Mouse (Mus musculus) lung, embryonic 16.5 days (tissue): ENCODE data around the gene 4930518I15Rik. TPM values are rescaled to one million over a fixed set of nuclear protein-coding genes. Genes with fewer than 3 reads are reported as not detected.
A peak's percentile ranks its signal among the peaks of the same experiment; 100 is the strongest.
"Not testable (repeated sequence)": the region's sequence is repeated elsewhere in the genome, so short reads cannot be mapped to it uniquely, and the experiment has no call there.

Experiments
- ATAC-seq: fragments of 200-750 bp; cut with Nextera tagmentation; 2 replicates; pipeline ENCODE4 v1.8.0; 2017; ENCODE audit warnings: low read depth, mild to moderate bottlenecking, moderate library complexity
- H3K27ac ChIP-seq: fragments of 300-500 bp; sonication (generic); 2 replicates; pipeline ENCODE4 v1.5.1; 2014; ENCODE audit warnings: mild to moderate bottlenecking, control low read depth, low read length
- H3K27me3 ChIP-seq: fragments of 300-500 bp; sonication (generic); 2 replicates; pipeline ENCODE4 v1.6.1; 2014; ENCODE audit warnings: low read depth, low read length, mixed read lengths; ENCODE audit not compliant: control insufficient read depth, insufficient read depth
- H3K36me3 ChIP-seq: fragments of 300-500 bp; sonication (generic); 2 replicates; pipeline ENCODE4 v1.6.1; 2014; ENCODE audit warnings: low read length; ENCODE audit not compliant: control insufficient read depth, insufficient read depth
- H3K4me1 ChIP-seq: fragments of 300-500 bp; sonication (generic); replicated peaks from 2 replicates; pipeline ENCODE4 v1.6.1; 2014; ENCODE audit warnings: low read length, mixed read lengths; ENCODE audit not compliant: control insufficient read depth, insufficient read depth
- H3K4me2 ChIP-seq: fragments of 300-500 bp; sonication (generic); 2 replicates; pipeline ENCODE4 v1.6.1; 2014; ENCODE audit warnings: low read depth, low read length, control low read depth
- H3K4me3 ChIP-seq: fragments of 300-500 bp; sonication (generic); 2 replicates; pipeline ENCODE4 v1.5.1; 2014; ENCODE audit warnings: mild to moderate bottlenecking, low read length, control low read depth
- H3K9ac ChIP-seq: fragments of 300-500 bp; sonication (generic); 2 replicates; pipeline ENCODE4 v1.6.1; 2014; ENCODE audit warnings: low read length, control low read depth
- H3K9me3 ChIP-seq: fragments of 300-500 bp; sonication (generic); 2 replicates; pipeline ENCODE4 v1.6.1; 2016; ENCODE audit warnings: low read length; ENCODE audit not compliant: control insufficient read depth
- WGBS: fragments of 180-500 bp; shearing (Covaris S2); extraction: QIAGEN DNeasy Blood & Tissue Kit; methylation state at CpG from one replicate; pipeline ENCODE4 v1.1.7; 2014; 5-methylcytosine and 5-hydroxymethylcytosine counted together
- polyA plus RNA-seq: library from polyadenylated mRNA; unstranded; fragments of >200 nt; fragmentation: Nextera tagmentation; extraction: Ambion mirVana; gene quantifications from 2 replicates; pipeline ENCODE4 v1.2.1, GENCODE M21; 2015

Gene 4930518I15Rik
- polyA plus RNA-seq, 1 experiment from 2014 or later: 7.6 TPM

- not testable (repeated sequence) for H3K4me1 ChIP-seq, H3K27me3 ChIP-seq, H3K9ac ChIP-seq, H3K4me3 ChIP-seq, H3K4me2 ChIP-seq, H3K9me3 ChIP-seq
- ATAC-seq: peak; percentile 32; the same call in 1 of the 2 replicates
- WGBS: 45% methylated on average over 13 of the region's 13 CpGs
- 0 out of 2 replicates have a peak overlapping the region, but pooled peaks have one; percentile 13 for H3K27ac ChIP-seq
- H3K36me3 ChIP-seq: peaks cover 19% of the 10 kb centered on the region
Observed at GRCm38 (mm10) chr2:156853999-156854771, 3.6 kb downstream of the 4930518I15Rik start.

DNA sequence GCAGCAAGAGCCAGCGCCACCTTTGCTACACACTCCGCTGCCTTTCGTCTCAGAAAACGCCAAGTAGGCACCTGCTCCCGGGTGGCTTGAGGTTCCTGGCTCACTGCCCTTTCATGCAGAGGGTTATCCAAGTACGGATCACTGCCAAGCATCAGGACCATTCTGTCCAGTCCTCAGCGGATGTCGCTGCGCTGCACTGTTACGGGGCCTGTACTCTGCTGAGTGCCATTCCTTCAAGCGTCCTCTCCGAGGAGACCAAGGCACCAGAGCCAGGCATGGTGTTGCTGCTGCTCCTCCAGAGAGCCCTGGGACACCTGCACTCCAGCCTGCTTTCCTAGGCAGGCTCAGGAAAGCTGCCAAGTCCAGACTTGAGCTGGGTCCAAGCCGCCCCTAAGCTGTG, 4.2 kb downstream of the 4930518I15Rik start:
- peak; percentile 37 for ATAC-seq
- H3K36me3 ChIP-seq: peaks cover 19% of the 10 kb centered on the region
- H3K4me2 ChIP-seq: not testable (repeated sequence)

DNA sequence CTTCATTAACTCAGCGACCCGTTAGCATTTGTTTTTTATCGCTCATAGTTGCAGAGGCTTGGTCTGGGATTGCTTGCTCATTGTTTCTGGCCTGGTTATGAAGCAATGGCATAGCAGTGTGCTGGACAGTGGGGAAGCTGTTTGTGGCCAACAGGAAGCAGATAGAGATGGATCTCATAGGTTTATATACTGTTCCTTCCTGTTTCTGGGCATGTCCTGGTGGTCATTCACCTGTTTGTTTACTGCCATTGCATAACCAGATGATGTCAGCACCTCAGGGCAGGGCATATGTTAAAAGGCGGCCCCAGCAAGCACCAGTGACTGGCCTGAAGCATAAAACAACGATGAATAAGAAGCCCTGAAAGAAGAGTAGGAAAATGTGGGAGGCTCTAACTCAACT, 7.2 kb downstream of the 4930518I15Rik start:
- 72% methylated on average over 5 of the region's 5 CpGs for WGBS
- Histone ChIP-seq H3K9me3 (no peaks in the 10 kb centered on the region), H3K27ac (no peak overlapping the region), H3K4me3 (no peak overlapping the region), H3K27me3 (no peaks in the 10 kb centered on the region), H3K4me1 (peaks cover 6% of the 10 kb centered on the region), H3K9ac (no peak overlapping the region), H3K36me3 (peaks cover 21% of the 10 kb centered on the region), H3K4me2 (no peak overlapping the region)
- ATAC-seq: no peak

More for the DNA sequence above, 4.2 kb downstream of the 4930518I15Rik start:
- not testable (repeated sequence) for H3K4me3 ChIP-seq, H3K4me1 ChIP-seq, H3K9ac ChIP-seq, H3K9me3 ChIP-seq, H3K27ac ChIP-seq, H3K27me3 ChIP-seq
- whole genome bisulfite sequencing: 59% methylated on average over 7 of the region's 13 CpGs

GRCm38 (mm10) chr2:156848526-156849182, 9.1 kb downstream of the 4930518I15Rik start:
- H3K36me3 ChIP-seq: peaks cover 21% of the 10 kb centered on the region
- peaks cover 24% of the 10 kb centered on the region for H3K4me1 ChIP-seq
- no peak overlapping the region for H3K9ac ChIP-seq
- H3K27me3 ChIP-seq: no peaks in the 10 kb centered on the region
- 73% methylated on average over 6 of the region's 6 CpGs for WGBS
- H3K27ac ChIP-seq: no peak overlapping the region
- H3K4me2 ChIP-seq: no peak overlapping the region
- no peak overlapping the region for H3K4me3 ChIP-seq
- H3K9me3 ChIP-seq: no peaks in the 10 kb centered on the region
- ATAC-seq: no peak

GRCm38 (mm10) chr2:156847653-156848052, 10.1 kb downstream of the 4930518I15Rik start:
- no peak overlapping the region for H3K27ac ChIP-seq
- no peaks in the 10 kb centered on the region for H3K27me3 ChIP-seq
- H3K9me3 ChIP-seq: no peaks in the 10 kb centered on the region
- H3K4me2 ChIP-seq: no peak overlapping the region
- H3K36me3 ChIP-seq: peaks cover 21% of the 10 kb centered on the region
- no peak overlapping the region for H3K4me3 ChIP-seq
- peaks cover 34% of the 10 kb centered on the region for H3K4me1 ChIP-seq
- no peak overlapping the region for H3K9ac ChIP-seq
- ATAC-seq: no peak
- 64% methylated on average over 6 of the region's 6 CpGs for WGBS

DNA sequence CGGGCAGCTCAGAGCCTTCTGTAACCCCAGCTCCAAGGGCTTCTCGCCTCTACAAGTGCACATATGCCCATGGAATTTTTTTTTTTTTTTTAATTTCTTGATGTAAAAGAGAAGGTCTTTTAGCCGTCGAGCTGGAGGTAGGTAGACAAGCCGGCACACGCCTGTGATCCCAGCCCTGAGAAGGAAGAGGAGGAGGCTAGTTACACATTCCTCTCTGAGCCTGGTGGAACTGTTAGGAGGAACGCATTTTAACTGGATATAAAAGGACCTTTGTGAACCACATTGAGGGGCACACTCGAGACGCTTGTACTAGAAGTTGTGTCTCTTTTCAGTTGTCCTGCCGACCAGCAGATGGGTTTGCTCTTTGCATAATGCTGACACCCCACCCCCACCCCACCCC, 13.0 kb downstream of the 4930518I15Rik start:
- peak overlapping the region; percentile 10; the same call in 1 of the 2 replicates for H3K4me2 ChIP-seq
- H3K4me3 ChIP-seq: no peak overlapping the region
- H3K36me3 ChIP-seq: peaks cover 11% of the 10 kb centered on the region
- H3K27ac ChIP-seq: peak overlapping the region; percentile 71
- 31% methylated on average over 10 of the region's 10 CpGs for WGBS
- no peaks in the 10 kb centered on the region for H3K9me3 ChIP-seq
- H3K9ac ChIP-seq: no peak overlapping the region; the same call in 1 of the 2 replicates
- peaks cover 46% of the 10 kb centered on the region for H3K4me1 ChIP-seq
- no peaks in the 10 kb centered on the region for H3K27me3 ChIP-seq
- no peak for ATAC-seq

DNA sequence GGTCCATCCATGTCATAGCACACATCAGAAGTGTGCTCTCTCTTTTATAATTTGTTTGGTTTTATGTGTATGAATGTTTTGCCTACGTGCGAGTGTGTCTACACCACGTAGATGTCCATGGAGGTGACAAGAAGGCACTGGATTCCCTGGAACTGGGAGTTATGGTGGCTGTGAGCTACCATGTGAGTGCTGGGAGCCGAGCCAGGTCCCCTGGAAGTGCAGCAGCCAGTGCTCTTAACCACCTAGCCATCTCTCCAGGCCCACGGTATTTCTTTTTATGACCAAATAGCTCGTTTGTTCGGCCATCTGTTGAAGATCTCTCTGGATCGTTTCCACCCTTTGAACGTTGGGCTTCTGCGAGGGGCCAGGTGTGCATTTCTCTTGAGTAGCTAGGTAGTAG, 14.4 kb downstream of the 4930518I15Rik start:
- H3K9me3 ChIP-seq: no peaks in the 10 kb centered on the region
- ATAC-seq: no peak
- H3K27ac ChIP-seq: no peak overlapping the region
- H3K36me3 ChIP-seq: peaks cover 8% of the 10 kb centered on the region
- H3K4me3 ChIP-seq: no peak overlapping the region
- no peak overlapping the region for H3K9ac ChIP-seq
- H3K4me1 ChIP-seq: peaks cover 56% of the 10 kb centered on the region
- H3K27me3 ChIP-seq: no peaks in the 10 kb centered on the region
- H3K4me2 ChIP-seq: no peak overlapping the region
- 57% methylated on average over 10 of the region's 10 CpGs for WGBS

GRCm38 (mm10) chr2:156842711-156843110, 15.0 kb downstream of the 4930518I15Rik start:
- peaks cover 8% of the 10 kb centered on the region for H3K36me3 ChIP-seq
- WGBS: 14% methylated on average over 11 of the region's 11 CpGs
- H3K4me3 ChIP-seq: peak overlapping the region; percentile 91
- H3K9ac ChIP-seq: peak overlapping the region; percentile 93
- H3K4me2 ChIP-seq: peak overlapping the region; percentile 94
- no peaks in the 10 kb centered on the region for H3K9me3 ChIP-seq
- H3K27me3 ChIP-seq: no peaks in the 10 kb centered on the region
- ATAC-seq: no peak
- peak overlapping the region; percentile 98 for H3K27ac ChIP-seq
- peaks cover 60% of the 10 kb centered on the region for H3K4me1 ChIP-seq
